Mouse (Mus musculus) embryonic facial prominence, embryonic 10.5 days (tissue): ENCODE data around the gene Syce2. TPM values are rescaled to one million over a fixed set of nuclear protein-coding genes. Genes with fewer than 3 reads are reported as not detected.

Experiments used
- DNase-seq: peaks from one replicate; pipeline ENCODE4 v3.0.0-alpha.2; 2017; ENCODE audit warnings: low spot score
- H3K27ac ChIP-seq: fragments of 300-500 bp; sonication (generic); replicated peaks from 2 replicates; pipeline ENCODE4 v1.5.1; 2016; ENCODE audit warnings: mild to moderate bottlenecking
- H3K27me3 ChIP-seq: fragments of 300-500 bp; sonication (generic); replicated peaks from 2 replicates; pipeline ENCODE4 v1.6.1; 2016; ENCODE audit warnings: low read depth, mild to moderate bottlenecking; ENCODE audit not compliant: poor library complexity, severe bottlenecking
- H3K36me3 ChIP-seq: fragments of 300-500 bp; sonication (generic); replicated peaks from 2 replicates; pipeline ENCODE4 v1.6.1; 2016; ENCODE audit warnings: mild to moderate bottlenecking, moderate library complexity
- H3K4me1 ChIP-seq: fragments of 300-500 bp; sonication (generic); 2 replicates; pipeline ENCODE4 v1.6.1; 2016
- H3K4me3 ChIP-seq: fragments of 300-500 bp; sonication (generic); 2 replicates; pipeline ENCODE4 v1.5.1; 2016; ENCODE audit warnings: mild to moderate bottlenecking, moderate library complexity
- H3K9me3 ChIP-seq: fragments of 300-500 bp; sonication (generic); 2 replicates; pipeline ENCODE4 v1.6.1; 2016; ENCODE audit warnings: mild to moderate bottlenecking
- WGBS: fragments of 180-500 bp; shearing (Covaris S2); methylation state at CpG from one replicate; pipeline ENCODE4 v1.1.7; 2016; 5-methylcytosine and 5-hydroxymethylcytosine counted together
- polyA plus RNA-seq: library from polyadenylated mRNA; unstranded; fragments of >200 nt; fragmentation: Nextera tagmentation; extraction: Ambion mirVana; gene quantifications from 2 replicates; pipeline ENCODE4 v1.2.1, GENCODE M21; 2016

Gene Syce2
- polyA plus RNA-seq, 1 experiment from 2014 or later, result 83.7 TPM

GRCm38 (mm10) chr8:84909162-84909767 is 37.4 kb downstream of the Syce2 start:
- H3K27ac ChIP-seq, result peak overlapping the region; percentile 80; the same call in 1 of the 2 replicates
- peaks cover 5% of the 10 kb centered on the region; the same call in 1 of the 2 replicates for H3K9me3 ChIP-seq
- DNase-seq, result no peak
- WGBS, result 46% methylated on average over 20 of the region's 20 CpGs
- peaks cover 70% of the 10 kb centered on the region for H3K27me3 ChIP-seq
- peaks cover 8% of the 10 kb centered on the region; the same call in 1 of the 2 replicates for H3K36me3 ChIP-seq
- peak overlapping the region; percentile 69 for H3K4me3 ChIP-seq
- peaks cover 37% of the 10 kb centered on the region for H3K4me1 ChIP-seq

GRCm38 (mm10) chr8:84909949-84910348 is 38.0 kb downstream of the Syce2 start:
- DNase-seq, result no peak
- Histone ChIP-seq H3K36me3 (peaks cover 8% of the 10 kb centered on the region; the same call in 1 of the 2 replicates), H3K27me3 (peaks cover 70% of the 10 kb centered on the region), H3K9me3 (peaks cover 6% of the 10 kb centered on the region; the same call in 1 of the 2 replicates), H3K4me1 (peaks cover 37% of the 10 kb centered on the region), H3K27ac (no peak overlapping the region), H3K4me3 (no peak overlapping the region)
- WGBS, result 70% methylated on average over 5 of the region's 5 CpGs

GRCm38 (mm10) chr8:84910551-84910950 is 38.6 kb downstream of the Syce2 start:
- Histone ChIP-seq H3K27ac (no peak overlapping the region), H3K4me1 (peaks cover 37% of the 10 kb centered on the region), H3K9me3 (peaks cover 6% of the 10 kb centered on the region; the same call in 1 of the 2 replicates), H3K36me3 (peaks cover 12% of the 10 kb centered on the region), H3K4me3 (no peak overlapping the region), H3K27me3 (peaks cover 70% of the 10 kb centered on the region)
- 83% methylated on average over 6 of the region's 6 CpGs for WGBS
- no peak for DNase-seq

- H3K4me3 ChIP-seq, result no peak overlapping the region
- peaks cover 6% of the 10 kb centered on the region; the same call in 1 of the 2 replicates for H3K9me3 ChIP-seq
- 80% methylated on average over 9 of the region's 9 CpGs for WGBS
- no peak for DNase-seq
- peaks cover 15% of the 10 kb centered on the region for H3K36me3 ChIP-seq
- peaks cover 83% of the 10 kb centered on the region for H3K27me3 ChIP-seq
- peaks cover 37% of the 10 kb centered on the region for H3K4me1 ChIP-seq
- H3K27ac ChIP-seq, result no peak overlapping the region
Measured at GRCm38 (mm10) chr8:84911854-84912253, 39.9 kb downstream of the Syce2 start.

- Histone ChIP-seq H3K4me3 (peak overlapping the region; percentile 61), H3K36me3 (peaks cover 15% of the 10 kb centered on the region), H3K9me3 (peaks cover 6% of the 10 kb centered on the region; the same call in 1 of the 2 replicates), H3K4me1 (peaks cover 37% of the 10 kb centered on the region), H3K27ac (no peak overlapping the region), H3K27me3 (peaks cover 88% of the 10 kb centered on the region)
- WGBS, result 22% methylated on average over 27 of the region's 27 CpGs
- no peak for DNase-seq
Measured at GRCm38 (mm10) chr8:84912391-84912790, 40.5 kb downstream of the Syce2 start.

GRCm38 (mm10) chr8:84912895-84913501 is 41.1 kb downstream of the Syce2 start:
- peaks cover 43% of the 10 kb centered on the region for H3K4me1 ChIP-seq
- peak overlapping the region; percentile 61 for H3K4me3 ChIP-seq
- DNase-seq, result peak; percentile 78
- peaks cover 15% of the 10 kb centered on the region for H3K36me3 ChIP-seq
- peaks cover 6% of the 10 kb centered on the region; the same call in 1 of the 2 replicates for H3K9me3 ChIP-seq
- WGBS, result 1% methylated on average over 55 of the region's 55 CpGs
- peaks cover 94% of the 10 kb centered on the region for H3K27me3 ChIP-seq
- H3K27ac ChIP-seq, result peak overlapping the region; percentile 30

GRCm38 (mm10) chr8:84913502-84913900 is 41.6 kb downstream of the Syce2 start:
- DNase-seq, result no peak
- H3K36me3 ChIP-seq, result peaks cover 15% of the 10 kb centered on the region
- peak overlapping the region; percentile 30; the same call in 1 of the 2 replicates for H3K27ac ChIP-seq
- peaks cover 6% of the 10 kb centered on the region; the same call in 1 of the 2 replicates for H3K9me3 ChIP-seq
- peaks cover 99% of the 10 kb centered on the region for H3K27me3 ChIP-seq
- WGBS, result 18% methylated on average over 9 of the region's 9 CpGs
- peaks cover 41% of the 10 kb centered on the region for H3K4me1 ChIP-seq
- peak overlapping the region; percentile 61 for H3K4me3 ChIP-seq

- peak; percentile 48 for DNase-seq
- H3K27ac ChIP-seq, result no peak overlapping the region
- 34% methylated on average over 4 of the region's 4 CpGs for WGBS
- H3K36me3 ChIP-seq, result peaks cover 15% of the 10 kb centered on the region
- peaks cover 6% of the 10 kb centered on the region; the same call in 1 of the 2 replicates for H3K9me3 ChIP-seq
- peak overlapping the region; percentile 61; the same call in 1 of the 2 replicates for H3K4me3 ChIP-seq
- peaks cover 37% of the 10 kb centered on the region for H3K4me1 ChIP-seq
- H3K27me3 ChIP-seq, result peaks cover 100% of the 10 kb centered on the region
Measured at GRCm38 (mm10) chr8:84913960-84914359, 42.0 kb downstream of the Syce2 start.

- DNase-seq, result no peak
- H3K4me3 ChIP-seq, result no peak overlapping the region
- peaks cover 6% of the 10 kb centered on the region; the same call in 1 of the 2 replicates for H3K9me3 ChIP-seq
- WGBS, result 88% methylated on average over 8 of the region's 8 CpGs
- H3K27ac ChIP-seq, result no peak overlapping the region
- H3K27me3 ChIP-seq, result peaks cover 100% of the 10 kb centered on the region
- H3K36me3 ChIP-seq, result peaks cover 15% of the 10 kb centered on the region
- H3K4me1 ChIP-seq, result peaks cover 24% of the 10 kb centered on the region
Measured at GRCm38 (mm10) chr8:84915269-84915668, 43.4 kb downstream of the Syce2 start.

- peaks cover 6% of the 10 kb centered on the region; the same call in 1 of the 2 replicates for H3K9me3 ChIP-seq
- 26% methylated on average over 20 of the region's 20 CpGs for WGBS
- H3K27ac ChIP-seq, result no peak overlapping the region
- peaks cover 77% of the 10 kb centered on the region for H3K27me3 ChIP-seq
- no peak overlapping the region; the same call in 1 of the 2 replicates for H3K4me3 ChIP-seq
- peaks cover 16% of the 10 kb centered on the region for H3K4me1 ChIP-seq
- no peak for DNase-seq
- H3K36me3 ChIP-seq, result peaks cover 7% of the 10 kb centered on the region
Measured at GRCm38 (mm10) chr8:84917781-84918180, 45.9 kb downstream of the Syce2 start.

- H3K27ac ChIP-seq, result no peak overlapping the region
- no peak overlapping the region for H3K4me3 ChIP-seq
- 94% methylated on average over 15 of the region's 15 CpGs for WGBS
- H3K9me3 ChIP-seq, result peaks cover 6% of the 10 kb centered on the region; the same call in 1 of the 2 replicates
- no peak for DNase-seq
- H3K27me3 ChIP-seq, result peaks cover 70% of the 10 kb centered on the region
- peaks cover 7% of the 10 kb centered on the region for H3K36me3 ChIP-seq
- peaks cover 7% of the 10 kb centered on the region; the same call in 1 of the 2 replicates for H3K4me1 ChIP-seq
Measured at GRCm38 (mm10) chr8:84918646-84919045, 46.7 kb downstream of the Syce2 start.

GRCm38 (mm10) chr8:84921596-84921995 is 49.7 kb downstream of the Syce2 start:
- 79% methylated on average over 2 of the region's 2 CpGs for WGBS
- peaks cover 53% of the 10 kb centered on the region for H3K27me3 ChIP-seq

More at GRCm38 (mm10) chr8:84921596-84921995, 49.7 kb downstream of the Syce2 start:
- 0 out of 2 replicates have a peak, but pooled peaks cover under 1% of the 10 kb centered on the region for H3K36me3 ChIP-seq
- H3K9me3 ChIP-seq, result no peaks in the 10 kb centered on the region
- H3K4me3 ChIP-seq, result no peak overlapping the region
- peaks cover 6% of the 10 kb centered on the region; the same call in 1 of the 2 replicates for H3K4me1 ChIP-seq
- no peak overlapping the region for H3K27ac ChIP-seq
- no peak for DNase-seq
